Mouse (Mus musculus) myocyte (in vitro differentiated cells): ENCODE results near the gene Nr4a1. TPM values are rescaled to one million over a fixed set of nuclear protein-coding genes. Genes with fewer than 3 reads are reported as not detected.

Source experiments
- H3K27me3 ChIP-seq: one replicate; pipeline ENCODE4 v1.6.1; 2011; ENCODE audit not compliant: control insufficient read depth, insufficient read depth, insufficient read length
- H3K36me3 ChIP-seq: one replicate; pipeline ENCODE4 v1.6.1; 2011; ENCODE audit not compliant: control insufficient read depth, insufficient read depth
- H3K4me2 ChIP-seq: one replicate; pipeline ENCODE4 v1.6.1; 2011; ENCODE audit warnings: low read depth, control low read depth
- H3K4me3 ChIP-seq: one replicate; pipeline ENCODE4 v1.5.1; 2011; ENCODE audit warnings: mild to moderate bottlenecking, control low read depth, moderate library complexity
- H3K79me2 ChIP-seq: one replicate; pipeline ENCODE4 v1.6.1; 2011; ENCODE audit not compliant: control insufficient read depth, insufficient read depth
- H3ac ChIP-seq: one replicate; pipeline ENCODE4 v1.6.1; 2011; ENCODE audit not compliant: control insufficient read depth, insufficient read length
- CEBPB ChIP-seq: IDR thresholded peaks from 2 replicates; pipeline ENCODE4 v1.6.1; 2011; ENCODE audit warnings: mild to moderate bottlenecking, moderate library complexity; ENCODE audit not compliant: poor library complexity, insufficient read depth, severe bottlenecking
- E2F4 ChIP-seq: IDR thresholded peaks from one replicate; pipeline ENCODE4 v1.6.1; 2011; ENCODE audit warnings: mild to moderate bottlenecking, control low read depth, moderate library complexity; ENCODE audit not compliant: insufficient read depth
- MAX ChIP-seq: IDR thresholded peaks from one replicate; pipeline ENCODE4 v1.6.1; 2011; ENCODE audit warnings: low read depth, mild to moderate bottlenecking, control low read depth
- MYOD1 ChIP-seq, 3 experiments: IDR thresholded peaks; one replicate each; pipeline ENCODE4 v1.6.1; 2011; ENCODE audit warnings: control low read depth in 2 of 3, low read depth in 2 of 3, mild to moderate bottlenecking in 2 of 3, moderate library complexity in 1 of 3; ENCODE audit not compliant: insufficient read length in 2 of 3, control insufficient read depth in 1 of 3
- MYOG ChIP-seq, 3 experiments: IDR thresholded peaks; one replicate each; pipeline ENCODE4 v1.6.1; 2011; ENCODE audit warnings: control low read depth in 2 of 3, low read depth in 2 of 3, mild to moderate bottlenecking in 2 of 3; ENCODE audit not compliant: insufficient read length in 2 of 3, control insufficient read depth in 1 of 3, insufficient read depth in 1 of 3
- POLR2A ChIP-seq: IDR thresholded peaks from one replicate; pipeline ENCODE4 v1.6.1; 2011; ENCODE audit warnings: low read depth, mild to moderate bottlenecking, control low read depth, moderate library complexity; ENCODE audit not compliant: insufficient read length
- POLR2AphosphoS2 ChIP-seq: IDR thresholded peaks from one replicate; pipeline ENCODE4 v1.6.1; 2011; ENCODE audit warnings: low read depth, control low read depth; ENCODE audit not compliant: insufficient read length
- REST ChIP-seq: IDR thresholded peaks from one replicate; pipeline ENCODE4 v1.6.1; 2011; ENCODE audit warnings: mild to moderate bottlenecking, control low read depth, moderate library complexity; ENCODE audit not compliant: insufficient read depth, insufficient read length
- SRF ChIP-seq: IDR thresholded peaks from one replicate; pipeline ENCODE4 v1.6.1; 2011; ENCODE audit warnings: low read depth; ENCODE audit not compliant: control insufficient read depth, insufficient read length
- TCF12 ChIP-seq: IDR thresholded peaks from one replicate; pipeline ENCODE4 v1.6.1; 2011; ENCODE audit warnings: mild to moderate bottlenecking, control low read depth; ENCODE audit not compliant: poor library complexity, insufficient read depth, severe bottlenecking
- TCF3 ChIP-seq: IDR thresholded peaks from one replicate; pipeline ENCODE4 v1.6.1; 2011; ENCODE audit warnings: low read depth, control low read depth; ENCODE audit not compliant: insufficient read length
- USF1 ChIP-seq: IDR thresholded peaks from one replicate; pipeline ENCODE4 v1.6.1; 2011; ENCODE audit warnings: low read depth, mild to moderate bottlenecking, control low read depth, moderate library complexity
- polyA plus RNA-seq: library from polyadenylated mRNA; unstranded; fragments of >200 nt; fragmentation: generic; extraction: Trizol; gene quantifications from one replicate; pipeline ENCODE4 v1.2.1, GENCODE M21; 2012; ENCODE audit warnings: missing spikeins

Gene Nr4a1
- polyA plus RNA-seq, 1 experiment, result 15.3 TPM

- Histone ChIP-seq H3K4me3 (no peak overlapping the region), H3K4me2 (peak overlapping the region; percentile 71), H3K79me2 (no peaks in the 10 kb centered on the region), H3K27me3 (no peaks in the 10 kb centered on the region), H3K36me3 (no peaks in the 10 kb centered on the region), H3ac (no peak overlapping the region)
- TF ChIP-seq POLR2AphosphoS2, result no peak
- TF ChIP-seq E2F4, result no peak
Observed at GRCm38 (mm10) chr15:101321126-101321525, 67.1 kb downstream of the Nr4a1 start.

GRCm38 (mm10) chr15:101322106-101322505 lies 68.0 kb downstream of the Nr4a1 start:
- H3K36me3 ChIP-seq, result no peaks in the 10 kb centered on the region
- H3K79me2 ChIP-seq, result no peaks in the 10 kb centered on the region
- H3K27me3 ChIP-seq, result no peaks in the 10 kb centered on the region
- H3K4me3 ChIP-seq, result no peak overlapping the region
- H3ac ChIP-seq, result no peak overlapping the region
- H3K4me2 ChIP-seq, result no peak overlapping the region
- no peak for TF ChIP-seq MYOG (IDR thresholded peaks at IDR 0.05; ENCODE audit: control insufficient read depth in 1 of 3, insufficient read depth in 1 of 3, insufficient read length in 2 of 3, low read depth in 2 of 3)
- TF ChIP-seq MYOD1 (IDR thresholded peaks at IDR 0.05; ENCODE audit: control insufficient read depth in 1 of 3, insufficient read length in 2 of 3, low read depth in 2 of 3), result no peak
- TF ChIP-seq TCF12, result no peak
- TF ChIP-seq POLR2AphosphoS2, result no peak
- no peak for TF ChIP-seq POLR2A
- TF ChIP-seq MAX, result no peak
- TF ChIP-seq CEBPB, result no peak
- no peak for TF ChIP-seq E2F4
- TF ChIP-seq SRF, result no peak
- no peak for TF ChIP-seq USF1
- no peak for TF ChIP-seq TCF3
- TF ChIP-seq REST, result no peak

- no peak overlapping the region for H3ac ChIP-seq
- no peaks in the 10 kb centered on the region for H3K27me3 ChIP-seq
- no peak overlapping the region for H3K4me3 ChIP-seq
- H3K4me2 ChIP-seq, result no peak overlapping the region
- H3K79me2 ChIP-seq, result no peaks in the 10 kb centered on the region
- H3K36me3 ChIP-seq, result no peaks in the 10 kb centered on the region
- no peak for TF ChIP-seq CEBPB
- TF ChIP-seq MYOD1 (IDR thresholded peaks at IDR 0.05; ENCODE audit: control insufficient read depth in 1 of 3, insufficient read length in 2 of 3, low read depth in 2 of 3), result no peak
- TF ChIP-seq SRF, result no peak
- TF ChIP-seq USF1, result no peak
- TF ChIP-seq E2F4, result no peak
- TF ChIP-seq TCF3, result no peak
- TF ChIP-seq MYOG (IDR thresholded peaks at IDR 0.05; ENCODE audit: control insufficient read depth in 1 of 3, insufficient read depth in 1 of 3, insufficient read length in 2 of 3, low read depth in 2 of 3), result no peak
- no peak for TF ChIP-seq POLR2A
- TF ChIP-seq TCF12, result no peak
- TF ChIP-seq REST, result no peak
- TF ChIP-seq POLR2AphosphoS2, result no peak
- no peak for TF ChIP-seq MAX
Observed at GRCm38 (mm10) chr15:101322640-101323039, 68.6 kb downstream of the Nr4a1 start.

- no peak overlapping the region for H3K4me2 ChIP-seq
- no peaks in the 10 kb centered on the region for H3K79me2 ChIP-seq
- TF ChIP-seq MYOD1 (IDR thresholded peaks at IDR 0.05; ENCODE audit: control insufficient read depth in 1 of 3, insufficient read length in 2 of 3, low read depth in 2 of 3), result no peak
- TF ChIP-seq MAX, result no peak
- no peak for TF ChIP-seq USF1
- no peak for TF ChIP-seq CEBPB
- TF ChIP-seq E2F4, result no peak
- no peak for TF ChIP-seq TCF3
- TF ChIP-seq SRF, result no peak
- no peak for TF ChIP-seq POLR2A
- no peak for TF ChIP-seq MYOG (IDR thresholded peaks at IDR 0.05; ENCODE audit: control insufficient read depth in 1 of 3, insufficient read depth in 1 of 3, insufficient read length in 2 of 3, low read depth in 2 of 3)
- no peak for TF ChIP-seq REST
- no peak for TF ChIP-seq TCF12
- TF ChIP-seq POLR2AphosphoS2, result no peak
- no peak overlapping the region for H3K4me3 ChIP-seq
- no peaks in the 10 kb centered on the region for H3K27me3 ChIP-seq
- H3K36me3 ChIP-seq, result no peaks in the 10 kb centered on the region
- H3ac ChIP-seq, result no peak overlapping the region
Observed at GRCm38 (mm10) chr15:101323511-101323910, 69.4 kb downstream of the Nr4a1 start.

Other genes with a start within 250 kb of the Nr4a1 start
- gene Gm47841, start 206.9 kb upstream of the Nr4a1 start, polyA plus RNA-seq, result not detected
- 0.02 TPM for gene Fignl2, start 175.7 kb upstream of the Nr4a1 start, polyA plus RNA-seq
- not detected for gene Ankrd33, start 138.5 kb upstream of the Nr4a1 start, polyA plus RNA-seq
- gene Acvrl1, start 125.7 kb upstream of the Nr4a1 start, polyA plus RNA-seq, result 0.10 TPM
- 5.3 TPM for gene Acvr1b, start 80.2 kb upstream of the Nr4a1 start, polyA plus RNA-seq
- gene Grasp, start 30.1 kb upstream of the Nr4a1 start, polyA plus RNA-seq, result 11.0 TPM
- 110 TPM for gene Atg101, start 30.0 kb downstream of the Nr4a1 start, polyA plus RNA-seq
- gene 6030408B16Rik, start 38.9 kb downstream of the Nr4a1 start, polyA plus RNA-seq, result 0.16 TPM
- 7.7 TPM for gene Krt80, start 115.9 kb downstream of the Nr4a1 start, polyA plus RNA-seq
- 0.04 TPM for gene Krt7, start 156.8 kb downstream of the Nr4a1 start, polyA plus RNA-seq
- not detected for gene Krt87, start 184.5 kb downstream of the Nr4a1 start, polyA plus RNA-seq
- not detected for gene Krt88, start 193.5 kb downstream of the Nr4a1 start, polyA plus RNA-seq
- gene Krt81, start 209.5 kb downstream of the Nr4a1 start, polyA plus RNA-seq, result not detected
- not detected for gene Krt86, start 219.2 kb downstream of the Nr4a1 start, polyA plus RNA-seq
- gene Krt83, start 237.2 kb downstream of the Nr4a1 start, polyA plus RNA-seq, result not detected